Mouse (Mus musculus): ENCODE measurements around the gene Tnik.

- TF ChIP-seq CTCF (IDR thresholded peaks at IDR 0.05; ENCODE audit: low read depth, low read length): no peak
- TF ChIP-seq EP300 (IDR thresholded peaks at IDR 0.05; ENCODE audit: insufficient read depth, low read depth, low read length): no peak
Measured at GRCm38 (mm10) chr3:28267211-28267610, 4.2 kb downstream of the Tnik start.
